In the genomic region with DNA sequence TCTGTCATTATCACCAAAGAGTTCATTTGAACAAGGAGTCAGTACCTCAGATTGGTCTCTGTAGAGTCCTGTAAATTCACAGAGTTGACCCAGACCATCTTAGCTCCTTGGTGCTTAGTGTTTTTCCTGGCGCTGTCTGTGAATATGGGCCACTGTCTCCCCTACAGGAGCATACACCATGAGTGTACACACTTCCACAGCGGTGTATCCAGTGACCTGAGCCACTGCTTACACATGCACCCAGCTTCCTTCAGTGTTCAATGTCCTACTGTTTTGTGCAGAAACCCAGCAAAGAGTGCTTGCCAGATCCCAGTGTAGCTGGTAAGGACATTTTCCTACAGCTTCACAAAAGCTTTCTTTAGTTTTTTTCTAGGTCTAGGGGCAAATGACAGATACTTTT, we compare ENCODE assay signal across 24 mouse cellular contexts. TPM values are rescaled to one million over a fixed set of nuclear protein-coding genes. Genes with fewer than 3 reads are reported as not detected.
DNase-seq lines count a peak whose midpoint lies in the region; ATAC-seq and TF ChIP-seq lines count a peak whose summit lies in the region.
"Had no signal": no experiment of that assay in that cellular context is flagged by ENCODE, and none has a peak within 500 bp of the region (broad histone marks: within the 10 kb centered on the region; RNA-seq: fewer than 3 reads in every experiment).

No protein-coding gene starts in this region.

- WGBS in kidney, embryonic 15.5 days: 82% methylated on average over 2 of the region's 2 CpGs
- WGBS in liver, adult 2 months: 73% methylated on average over 2 of the region's 2 CpGs

- H3K4me3 ChIP-seq in kidney, embryonic 15.5 days (replicated peaks): no peak overlapping the region
- no peak overlapping the region for H3K4me3 ChIP-seq in liver, adult 2 months (ENCODE audit: insufficient read depth, low read depth, low read length)
- H3K4me3 ChIP-seq in MEL (ENCODE audit: control insufficient read depth in 1 of 2, insufficient read depth in 1 of 2, low read depth in 2 of 2, low read length in 2 of 2): no peak overlapping the region
- H3K4me3 ChIP-seq: embryonic facial prominence, embryonic 10.5 days; embryonic facial prominence, embryonic 12.5 days; forebrain, embryonic 13.5 days; forebrain, embryonic 15.5 days had no signal

- no peak for TF ChIP-seq EP300 in MEL (IDR thresholded peaks at IDR 0.05; ENCODE audit: low read depth in 1 of 2, low read length in 2 of 2)

- no peaks in the 10 kb centered on the region for H3K27me3 ChIP-seq in kidney, embryonic 15.5 days
- no peaks in the 10 kb centered on the region for H3K27me3 ChIP-seq in liver, adult 2 months (ENCODE audit: control insufficient read depth, insufficient read depth, low read length)
- no peaks in the 10 kb centered on the region for H3K27me3 ChIP-seq in MEL (ENCODE audit: control insufficient read depth in 1 of 2, insufficient read depth in 2 of 2, low read length in 2 of 2)
- H3K27me3 ChIP-seq: CH12.LX; embryonic facial prominence, embryonic 12.5 days; forebrain, embryonic 13.5 days; forebrain, embryonic 15.5 days had no signal

- no peaks in the 10 kb centered on the region for H3K36me3 ChIP-seq in kidney, embryonic 15.5 days
- H3K36me3 ChIP-seq in liver, adult 2 months (ENCODE audit: control insufficient read depth, insufficient read depth, low read length): no peaks in the 10 kb centered on the region
- peaks cover 53 to 59% of the 10 kb centered on the region in 2 experiments for H3K36me3 ChIP-seq in MEL (ENCODE audit: control insufficient read depth in 1 of 2, insufficient read depth in 2 of 2, low read length in 2 of 2)
- H3K36me3 ChIP-seq: embryonic facial prominence, embryonic 10.5 days; embryonic facial prominence, embryonic 12.5 days; forebrain, embryonic 15.5 days had no signal

- H3K9me3 ChIP-seq in kidney, embryonic 15.5 days (replicated peaks): no peaks in the 10 kb centered on the region
- no peaks in the 10 kb centered on the region for H3K9me3 ChIP-seq in MEL (replicated peaks; ENCODE audit: insufficient read depth, low read length)
- H3K9me3 ChIP-seq: embryonic facial prominence, embryonic 10.5 days; embryonic facial prominence, embryonic 12.5 days; forebrain, embryonic 13.5 days; forebrain, embryonic 15.5 days; G1E had no signal

- TF ChIP-seq CTCF in liver, adult 2 months (IDR thresholded peaks at IDR 0.05; ENCODE audit: low read depth, low read length): no peak
- TF ChIP-seq CTCF in MEL (IDR thresholded peaks at IDR 0.05 in 2 of 3, conservative IDR thresholded peaks at IDR 0.05 in 1 of 3; ENCODE audit: control insufficient read depth in 1 of 3, insufficient read depth in 1 of 3, low read depth in 2 of 3, low read length in 3 of 3, poor library complexity in 1 of 3, severe bottlenecking in 1 of 3): no peak

- ATAC-seq in kidney, embryonic 15.5 days (replicated peaks; ENCODE audit: low FRiP score): no peak
- ATAC-seq: CD4-positive, CD25-positive, alpha-beta regulatory T cell, adult 4 months; forebrain, embryonic 13.5 days; forebrain, embryonic 15.5 days; forebrain, postnatal 0 days had no signal

- H3K4me1 ChIP-seq in kidney, embryonic 15.5 days: peaks cover 4% of the 10 kb centered on the region; the same call in 1 of the 2 replicates
- peaks cover 20% of the 10 kb centered on the region for H3K4me1 ChIP-seq in liver, adult 2 months (ENCODE audit: control insufficient read depth, insufficient read depth, low read length)
- peaks cover 0 to 3% of the 10 kb centered on the region in 2 experiments; a peak in 3 of 4 replicates for H3K4me1 ChIP-seq in MEL (ENCODE audit: control insufficient read depth in 1 of 2, insufficient read depth in 2 of 2, low read length in 2 of 2)
- H3K4me1 ChIP-seq: embryonic facial prominence, embryonic 10.5 days; embryonic facial prominence, embryonic 12.5 days; forebrain, embryonic 13.5 days; forebrain, embryonic 15.5 days had no signal

- H3K9ac ChIP-seq in kidney, embryonic 15.5 days: no peak overlapping the region
- no peak overlapping the region for H3K9ac ChIP-seq in liver, adult 2 months (ENCODE audit: low read depth, low read length)
- no peak overlapping the region for H3K9ac ChIP-seq in MEL (ENCODE audit: control insufficient read depth, low read depth, low read length, poor library complexity, severe bottlenecking)
- H3K9ac ChIP-seq: embryonic facial prominence, embryonic 12.5 days; forebrain, embryonic 13.5 days; forebrain, embryonic 15.5 days; forebrain, postnatal 0 days had no signal

- TF ChIP-seq POLR2A in liver, adult 2 months (IDR thresholded peaks at IDR 0.05; ENCODE audit: extremely low read depth, insufficient read depth, low read length): no peak
- peak in 1 of 2 experiments; percentile 55; a peak in 2 of 4 replicates for TF ChIP-seq POLR2A in MEL (IDR thresholded peaks at IDR 0.05; ENCODE audit: control insufficient read depth in 1 of 2, insufficient read depth in 1 of 2, low read depth in 1 of 2, low read length in 2 of 2, poor library complexity in 1 of 2)

- H3K79me2 ChIP-seq in liver, adult 2 months (ENCODE audit: control insufficient read depth, insufficient read depth, low read length): no peaks in the 10 kb centered on the region
- peaks cover 38% of the 10 kb centered on the region for H3K79me2 ChIP-seq in MEL (ENCODE audit: control insufficient read depth, insufficient read depth, low read length, poor library complexity)

- H3K27ac ChIP-seq in kidney, embryonic 15.5 days: 0 out of 2 replicates have a peak overlapping the region, but pooled peaks have one; percentile 22
- peak overlapping the region; percentile 18; the same call in 1 of the 2 replicates for H3K27ac ChIP-seq in liver, adult 2 months (replicated peaks; ENCODE audit: insufficient read depth, low read depth, low read length)
- peak overlapping the region; percentile 5; the same call in 1 of the 2 replicates for H3K27ac ChIP-seq in MEL (ENCODE audit: control insufficient read depth, low read depth, low read length)
- H3K27ac ChIP-seq: embryonic facial prominence, embryonic 10.5 days; embryonic facial prominence, embryonic 12.5 days; forebrain, embryonic 13.5 days; forebrain, embryonic 15.5 days had no signal

- no peak for TF ChIP-seq RAD21 in MEL (IDR thresholded peaks at IDR 0.05; ENCODE audit: low read depth, low read length)

- DNase-seq in kidney, adult 9 months: no peak
- peak; percentile 44 for DNase-seq in liver, adult 2 months (ENCODE audit: extremely low read depth, low read depth, low spot score)
- DNase-seq in liver (no peak), MEL (ENCODE audit: low read depth, low spot score) (peak; percentile 38)
- DNase-seq in layer of hippocampus, adult 11-12 months (ENCODE audit: low spot score): no peak
- DNase-seq: adrenal gland, adult 2 months; adrenal gland, postnatal 10 days; adrenal gland, postnatal 25 days; B cell, adult 2 months; cerebellum, adult 11-12 months; cerebellum, adult 2 months; cerebellum, adult 9-10 months; cerebellum, postnatal 10 days; cerebellum, postnatal 25 days; forebrain, postnatal 0 days had no signal

- no peak overlapping the region for H3K4me2 ChIP-seq in kidney, embryonic 15.5 days
- H3K4me2 ChIP-seq: embryonic facial prominence, embryonic 12.5 days; forebrain, embryonic 13.5 days; forebrain, embryonic 15.5 days had no signal

TF ChIP-seq in MEL, 35 proteins besides CTCF, POLR2A, EP300 and RAD21:
- TF ChIP-seq POLR2AphosphoS2 (IDR thresholded peaks at IDR 0.05; ENCODE audit: low read length) (peak; percentile 43; the same call in 1 of the 2 replicates), POLR2AphosphoS5 (IDR thresholded peaks at IDR 0.05; ENCODE audit: borderline replicate concordance, low read depth, low read length) (peak; percentile 69), MYB (IDR thresholded peaks at IDR 0.05; ENCODE audit: low read depth, low read length) (no peak)

RNA-seq across cellular contexts. Expression of a gene that starts 22.8 kb away (rescaled TPM):
- polyA plus RNA-seq in kidney, embryonic 15.5 days (2015; fragmentation: Nextera tagmentation; extraction: Ambion mirVana): 0.17 and 0.18 TPM in 2 replicates
- total RNA-seq in liver, adult 2 months (2014; rRNA removed): 8.3 and 11.2 TPM in 2 replicates
- 8.1 and 9.3 TPM in 2 replicates for polyA plus RNA-seq in liver, adult 2 months (2012; rRNA removed)
- total RNA-seq in MEL (2012; rRNA removed): 3,564 and 4,374 TPM in 2 replicates
- 1,000 to 10,000 TPM; 1,720 to 6,361 TPM for polyA plus RNA-seq in MEL (2012; ENCODE audit: insufficient read depth in 1 of 2, insufficient read length in 2 of 2, low read depth in 1 of 2, low replicate concordance in 2 of 2, missing spikeins in 1 of 2)
- total RNA-seq: adrenal gland, postnatal 25 days had no signal
- polyA plus RNA-seq: brain, embryonic 14.5 days; CD4-positive, CD25-positive, alpha-beta regulatory T cell, adult 4 months; cerebellum, adult 2 months; forebrain, embryonic 13.5 days; forebrain, embryonic 15.5 days had no signal

Comparison
In these comparisons a context has a peak if more than half of its experiments do, and no peak if none do; other contexts are left out.
1. DNase-seq: peak in liver, adult 2 months (single experiment) and MEL (single experiment); none in kidney, adult 9 months (single experiment), liver (single experiment) and layer of hippocampus, adult 11-12 months (single experiment).
2. RNA of a gene that starts 22.8 kb away (polyA plus RNA-seq): 1,720 to 6,361 TPM in MEL; 8.1 to 9.3 TPM in liver, adult 2 months and 0.17 to 0.18 TPM in kidney, embryonic 15.5 days; every median in the first group is over 100 times any median in the second.
3. Peak in every context shown above with its lines, with median percentiles within 50 percentile points of each other: H3K27ac ChIP-seq.